Mouse (Mus musculus): ENCODE results near the gene Nucb1. TPM values are rescaled to one million over a fixed set of nuclear protein-coding genes. Genes with fewer than 3 reads are reported as not detected.
A peak's percentile ranks its signal among the peaks of the same experiment; 100 is the strongest.
"Not testable (repeated sequence)": the region's sequence is repeated elsewhere in the genome, so short reads cannot be mapped to it uniquely, and the experiment has no call there.

The Nucb1 gene
- polyA plus RNA-seq, 1 experiment from 2014 or later: 106 TPM

GRCm38 (mm10) chr7:45470869-45471268 is 39.3 kb downstream of the Nucb1 start:
- Histone ChIP-seq H3K27ac (ENCODE audit: low read length) (no peak overlapping the region), H3K4me2 (ENCODE audit: low read length) (no peak overlapping the region)
- 7% methylated on average over 3 of the region's 3 CpGs for WGBS

GRCm38 (mm10) chr7:45467090-45467670 is 43.0 kb downstream of the Nucb1 start:
- H3K4me3 ChIP-seq (replicated peaks; ENCODE audit: low read length): peak overlapping the region; percentile 88
- peaks cover 9% of the 10 kb centered on the region; the same call in 1 of the 2 replicates for H3K36me3 ChIP-seq (ENCODE audit: control insufficient read depth, insufficient read depth)
- peak; percentile 41; the same call in 1 of the 2 replicates for ATAC-seq
- peak overlapping the region; percentile 91; the same call in 1 of the 2 replicates for H3K9ac ChIP-seq (replicated peaks; ENCODE audit: low read depth, low read length)
- H3K4me2 ChIP-seq (ENCODE audit: low read length): peak overlapping the region; percentile 85
- H3K9me3 ChIP-seq (ENCODE audit: control insufficient read depth, low read length): no peaks in the 10 kb centered on the region
- peaks cover 13% of the 10 kb centered on the region for H3K4me1 ChIP-seq (replicated peaks; ENCODE audit: control insufficient read depth, insufficient read depth, low read length)
- no peak overlapping the region for H3K27ac ChIP-seq (ENCODE audit: low read length)
- H3K27me3 ChIP-seq (replicated peaks; ENCODE audit: control insufficient read depth, insufficient read depth, low read length): no peaks in the 10 kb centered on the region
- 34% methylated on average over 7 of the region's 7 CpGs for WGBS

More at GRCm38 (mm10) chr7:45470869-45471268, 39.3 kb downstream of the Nucb1 start:
- Histone ChIP-seq H3K9me3 (ENCODE audit: control insufficient read depth, low read length) (no peaks in the 10 kb centered on the region), H3K4me3 (replicated peaks; ENCODE audit: low read length) (no peak overlapping the region), H3K36me3 (ENCODE audit: control insufficient read depth, insufficient read depth) (no peaks in the 10 kb centered on the region), H3K27me3 (replicated peaks; ENCODE audit: control insufficient read depth, insufficient read depth, low read length) (no peaks in the 10 kb centered on the region), H3K9ac (replicated peaks; ENCODE audit: low read depth, low read length) (no peak overlapping the region), H3K4me1 (replicated peaks; ENCODE audit: control insufficient read depth, insufficient read depth, low read length) (peaks cover 4% of the 10 kb centered on the region)
- no peak for ATAC-seq

- H3K27me3 ChIP-seq (replicated peaks; ENCODE audit: control insufficient read depth, insufficient read depth, low read length): no peaks in the 10 kb centered on the region
- ATAC-seq: peak; percentile 72
- peak within 1 kb of the TSS; percentile 65 for H3K27ac ChIP-seq (ENCODE audit: low read length)
- H3K9me3 ChIP-seq (ENCODE audit: control insufficient read depth, low read length): no peaks in the 10 kb centered on the region
- peaks cover 9% of the 10 kb centered on the region; the same call in 1 of the 2 replicates for H3K36me3 ChIP-seq (ENCODE audit: control insufficient read depth, insufficient read depth)
- H3K4me1 ChIP-seq (replicated peaks; ENCODE audit: control insufficient read depth, insufficient read depth, low read length): peaks cover 13% of the 10 kb centered on the region
- WGBS: under 1% methylated on average over 56 of the region's 58 CpGs
- H3K4me3 ChIP-seq (replicated peaks; ENCODE audit: low read length): peak within 1 kb of the TSS; percentile 88
- peak within 1 kb of the TSS; percentile 91 for H3K9ac ChIP-seq (replicated peaks; ENCODE audit: low read depth, low read length)
- peak within 1 kb of the TSS; percentile 85 for H3K4me2 ChIP-seq (ENCODE audit: low read length)
These were observed 43.7 kb downstream of the Nucb1 start, which contains the start of gene Bax for GRCm38 (mm10) chr7:45466283-45467089. Bax (minus strand) TSS chr7:45466898.

GRCm38 (mm10) chr7:45465549-45465948 is 44.7 kb downstream of the Nucb1 start:
- 69% methylated on average over 9 of the region's 9 CpGs for WGBS
- no peak overlapping the region for H3K27ac ChIP-seq (ENCODE audit: low read length)
- H3K4me1 ChIP-seq (replicated peaks; ENCODE audit: control insufficient read depth, insufficient read depth, low read length): peaks cover 20% of the 10 kb centered on the region
- H3K4me2 ChIP-seq (ENCODE audit: low read length): peak overlapping the region; percentile 85
- H3K36me3 ChIP-seq (ENCODE audit: control insufficient read depth, insufficient read depth): peaks cover 9% of the 10 kb centered on the region; the same call in 1 of the 2 replicates
- peak overlapping the region; percentile 91; the same call in 1 of the 2 replicates for H3K9ac ChIP-seq (replicated peaks; ENCODE audit: low read depth, low read length)
- peak overlapping the region; percentile 88 for H3K4me3 ChIP-seq (replicated peaks; ENCODE audit: low read length)
- no peak for ATAC-seq
- no peaks in the 10 kb centered on the region for H3K27me3 ChIP-seq (replicated peaks; ENCODE audit: control insufficient read depth, insufficient read depth, low read length)
- no peaks in the 10 kb centered on the region for H3K9me3 ChIP-seq (ENCODE audit: control insufficient read depth, low read length)

- H3K9me3 ChIP-seq (ENCODE audit: control insufficient read depth, low read length): no peaks in the 10 kb centered on the region
- 96% methylated on average over 12 of the region's 12 CpGs for WGBS
- H3K4me3 ChIP-seq (replicated peaks; ENCODE audit: low read length): no peak overlapping the region
- ATAC-seq: no peak
- H3K27ac ChIP-seq (ENCODE audit: low read length): no peak overlapping the region
- no peaks in the 10 kb centered on the region for H3K27me3 ChIP-seq (replicated peaks; ENCODE audit: control insufficient read depth, insufficient read depth, low read length)
- H3K4me2 ChIP-seq (ENCODE audit: low read length): no peak overlapping the region
- H3K4me1 ChIP-seq (replicated peaks; ENCODE audit: control insufficient read depth, insufficient read depth, low read length): peaks cover 24% of the 10 kb centered on the region
- no peak overlapping the region for H3K9ac ChIP-seq (replicated peaks; ENCODE audit: low read depth, low read length)
- peaks cover 9% of the 10 kb centered on the region; the same call in 1 of the 2 replicates for H3K36me3 ChIP-seq (ENCODE audit: control insufficient read depth, insufficient read depth)
These were observed 45.1 kb downstream of the Nucb1 start for GRCm38 (mm10) chr7:45465112-45465511.

- Histone ChIP-seq H3K4me2 (ENCODE audit: low read length) (no peak overlapping the region), H3K4me1 (replicated peaks; ENCODE audit: control insufficient read depth, insufficient read depth, low read length) (peaks cover 25% of the 10 kb centered on the region), H3K27me3 (replicated peaks; ENCODE audit: control insufficient read depth, insufficient read depth, low read length) (no peaks in the 10 kb centered on the region), H3K9ac (replicated peaks; ENCODE audit: low read depth, low read length) (no peak overlapping the region), H3K9me3 (ENCODE audit: control insufficient read depth, low read length) (no peaks in the 10 kb centered on the region), H3K36me3 (ENCODE audit: control insufficient read depth, insufficient read depth) (peaks cover 9% of the 10 kb centered on the region; the same call in 1 of the 2 replicates), H3K27ac (ENCODE audit: low read length) (no peak overlapping the region), H3K4me3 (replicated peaks; ENCODE audit: low read length) (no peak overlapping the region)
- 93% methylated on average over 7 of the region's 7 CpGs for WGBS
- ATAC-seq: no peak
These were observed 46.0 kb downstream of the Nucb1 start for GRCm38 (mm10) chr7:45463987-45464778.

- WGBS: 78% methylated on average over 4 of the region's 4 CpGs
- H3K9ac ChIP-seq (replicated peaks; ENCODE audit: low read depth, low read length); H3K9me3 ChIP-seq (ENCODE audit: control insufficient read depth, low read length); H3K27me3 ChIP-seq (replicated peaks; ENCODE audit: control insufficient read depth, insufficient read depth, low read length); H3K4me3 ChIP-seq (replicated peaks; ENCODE audit: low read length); H3K4me2 ChIP-seq (ENCODE audit: low read length); H3K27ac ChIP-seq (ENCODE audit: low read length); ATAC-seq: not testable (repeated sequence)
- Histone ChIP-seq H3K4me1 (replicated peaks; ENCODE audit: control insufficient read depth, insufficient read depth, low read length) (peaks cover 30% of the 10 kb centered on the region), H3K36me3 (ENCODE audit: control insufficient read depth, insufficient read depth) (peaks cover 13% of the 10 kb centered on the region; the same call in 1 of the 2 replicates)
These were observed 47.3 kb downstream of the Nucb1 start for GRCm38 (mm10) chr7:45462868-45463267.

GRCm38 (mm10) chr7:45462325-45462724 is 47.9 kb downstream of the Nucb1 start:
- peaks cover 17% of the 10 kb centered on the region; the same call in 1 of the 2 replicates for H3K36me3 ChIP-seq (ENCODE audit: control insufficient read depth, insufficient read depth)
- WGBS: 91% methylated on average over 4 of the region's 4 CpGs
- ATAC-seq: no peak
- H3K4me3 ChIP-seq (replicated peaks; ENCODE audit: low read length): no peak overlapping the region
- H3K9me3 ChIP-seq (ENCODE audit: control insufficient read depth, low read length): no peaks in the 10 kb centered on the region
- H3K4me2 ChIP-seq (ENCODE audit: low read length): no peak overlapping the region
- H3K27me3 ChIP-seq (replicated peaks; ENCODE audit: control insufficient read depth, insufficient read depth, low read length): no peaks in the 10 kb centered on the region
- H3K4me1 ChIP-seq (replicated peaks; ENCODE audit: control insufficient read depth, insufficient read depth, low read length): peaks cover 35% of the 10 kb centered on the region
- H3K9ac ChIP-seq (replicated peaks; ENCODE audit: low read depth, low read length): no peak overlapping the region
- no peak overlapping the region for H3K27ac ChIP-seq (ENCODE audit: low read length)

GRCm38 (mm10) chr7:45461781-45462180 is 48.4 kb downstream of the Nucb1 start:
- no peak overlapping the region for H3K4me2 ChIP-seq (ENCODE audit: low read length)
- H3K9ac ChIP-seq (replicated peaks; ENCODE audit: low read depth, low read length): no peak overlapping the region
- no peaks in the 10 kb centered on the region for H3K9me3 ChIP-seq (ENCODE audit: control insufficient read depth, low read length)
- ATAC-seq: no peak
- no peaks in the 10 kb centered on the region for H3K27me3 ChIP-seq (replicated peaks; ENCODE audit: control insufficient read depth, insufficient read depth, low read length)
- peaks cover 41% of the 10 kb centered on the region for H3K4me1 ChIP-seq (replicated peaks; ENCODE audit: control insufficient read depth, insufficient read depth, low read length)
- H3K27ac ChIP-seq (ENCODE audit: low read length): no peak overlapping the region
- H3K36me3 ChIP-seq (ENCODE audit: control insufficient read depth, insufficient read depth): peaks cover 21% of the 10 kb centered on the region; the same call in 1 of the 2 replicates
- 95% methylated on average over 4 of the region's 4 CpGs for WGBS
- no peak overlapping the region for H3K4me3 ChIP-seq (replicated peaks; ENCODE audit: low read length)

All from forebrain, embryonic 16.5 days (tissue).